Comparison of ENCODE assay signal across 18 mouse cellular contexts in the genomic region with DNA sequence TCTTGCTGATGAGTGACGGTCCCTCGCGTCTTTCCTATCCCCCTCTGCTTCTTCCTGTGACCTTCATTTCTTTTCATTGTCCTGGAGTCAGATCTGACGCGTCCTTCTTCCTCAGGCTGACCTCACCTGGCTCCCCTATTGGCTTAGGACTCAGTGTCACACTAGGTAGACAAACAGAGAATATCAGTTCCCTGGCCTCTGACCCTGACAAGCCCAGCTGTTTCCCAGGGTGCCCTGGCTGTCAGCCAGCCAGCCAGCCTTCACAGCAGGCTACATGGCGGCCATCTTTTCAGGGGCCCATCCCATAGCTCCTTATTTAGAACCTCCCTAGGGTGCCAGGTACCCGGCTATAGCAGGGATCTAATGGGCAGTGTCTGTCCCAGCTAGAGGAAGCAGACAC.
DNase-seq lines count a peak whose midpoint lies in the region; ATAC-seq and TF ChIP-seq lines count a peak whose summit lies in the region.
"Had no signal": no experiment of that assay in that cellular context is flagged by ENCODE, and none has a peak within 500 bp of the region (broad histone marks: within the 10 kb centered on the region; RNA-seq: fewer than 3 reads in every experiment).

No protein-coding gene starts in this region.

- no peak overlapping the region for H3K4me3 ChIP-seq in heart, embryonic 11.5 days (ENCODE audit: low read depth, low read length)
- H3K4me3 ChIP-seq in heart, postnatal 0 days (ENCODE audit: low read depth, low read length), result no peak overlapping the region
- no peak overlapping the region for H3K4me3 ChIP-seq in liver, postnatal 0 days (ENCODE audit: low read depth, low read length)
- H3K4me3 ChIP-seq: embryonic facial prominence, embryonic 10.5 days; forebrain, embryonic 13.5 days; limb, embryonic 15.5 days; stomach, embryonic 15.5 days had no signal

- H3K4me1 ChIP-seq in heart, embryonic 11.5 days (ENCODE audit: control insufficient read depth, insufficient read depth, low read length), result peaks cover 52% of the 10 kb centered on the region
- peaks cover 44% of the 10 kb centered on the region for H3K4me1 ChIP-seq in heart, postnatal 0 days (ENCODE audit: control insufficient read depth, insufficient read depth)
- peaks cover 21% of the 10 kb centered on the region for H3K4me1 ChIP-seq in liver, postnatal 0 days (ENCODE audit: insufficient read depth)

- intact Hi-C loops in heart, postnatal 25 days (cut with DNase I), result no loop called here

- no peak for TF ChIP-seq EP300 in heart, postnatal 0 days (IDR thresholded peaks at IDR 0.05; ENCODE audit: low read depth)
- TF ChIP-seq EP300 in liver, postnatal 0 days (IDR thresholded peaks at IDR 0.05; ENCODE audit: low read depth), result no peak

- DNase-seq in heart, postnatal 25 days (ENCODE audit: low spot score), result no peak
- peak; percentile 52 for DNase-seq in kidney, postnatal 10 days
- DNase-seq in kidney, postnatal 36 days, result no peak
- no peak for DNase-seq in heart, postnatal 0 days (ENCODE audit: low spot score)
- DNase-seq in liver, postnatal 0 days, result peak; percentile 48
- no peak for DNase-seq in testis, postnatal 10 days (ENCODE audit: low spot score)
- DNase-seq: cerebellum, adult 9-10 months had no signal

- no peaks in the 10 kb centered on the region for H3K36me3 ChIP-seq in heart, embryonic 11.5 days (ENCODE audit: control insufficient read depth, insufficient read depth, low read length)
- no peaks in the 10 kb centered on the region for H3K36me3 ChIP-seq in heart, postnatal 0 days (replicated peaks; ENCODE audit: control insufficient read depth, insufficient read depth, low read length)
- no peaks in the 10 kb centered on the region for H3K36me3 ChIP-seq in liver, postnatal 0 days (replicated peaks; ENCODE audit: insufficient read depth, low read length)
- H3K36me3 ChIP-seq: embryonic facial prominence, embryonic 10.5 days; limb, embryonic 15.5 days; stomach, embryonic 15.5 days had no signal

- ATAC-seq in heart, embryonic 11.5 days (replicated peaks; ENCODE audit: insufficient number of reproducible peaks, low FRiP score, low TSS enrichment), result no peak
- no peak for ATAC-seq in heart, postnatal 0 days (ENCODE audit: insufficient read depth, low read depth)
- ATAC-seq in liver, postnatal 0 days, result peak; percentile 65
- ATAC-seq: forebrain, embryonic 13.5 days; hindbrain, embryonic 16.5 days; intestine, postnatal 0 days; lung, postnatal 0 days; Patski had no signal

- 0 out of 2 replicates have a peak overlapping the region, but pooled peaks have one; percentile 29 for H3K27ac ChIP-seq in heart, embryonic 11.5 days (ENCODE audit: low read depth, low read length)
- H3K27ac ChIP-seq in heart, postnatal 0 days (ENCODE audit: low read depth), result peak overlapping the region; percentile 43
- no peak overlapping the region for H3K27ac ChIP-seq in liver, postnatal 0 days (ENCODE audit: low read depth)
- H3K27ac ChIP-seq: embryonic facial prominence, embryonic 10.5 days; forebrain, embryonic 13.5 days; kidney, postnatal 0 days; limb, embryonic 15.5 days; stomach, embryonic 15.5 days had no signal

- H3K9me3 ChIP-seq in heart, embryonic 11.5 days (replicated peaks; ENCODE audit: control insufficient read depth, low read length), result no peaks in the 10 kb centered on the region
- no peaks in the 10 kb centered on the region for H3K9me3 ChIP-seq in heart, postnatal 0 days (replicated peaks; ENCODE audit: control insufficient read depth, low read length)
- H3K9me3 ChIP-seq in liver, postnatal 0 days (ENCODE audit: low read length), result no peaks in the 10 kb centered on the region
- H3K9me3 ChIP-seq: embryonic facial prominence, embryonic 10.5 days; forebrain, embryonic 13.5 days; limb, embryonic 15.5 days; stomach, embryonic 15.5 days had no signal

- no peak overlapping the region for H3K9ac ChIP-seq in heart, embryonic 11.5 days (ENCODE audit: low read depth, low read length)
- no peak overlapping the region for H3K9ac ChIP-seq in heart, postnatal 0 days (replicated peaks; ENCODE audit: low read depth, low read length)
- no peak overlapping the region for H3K9ac ChIP-seq in liver, postnatal 0 days (replicated peaks)
- H3K9ac ChIP-seq: forebrain, embryonic 13.5 days; limb, embryonic 15.5 days; stomach, embryonic 15.5 days had no signal

- no peak for TF ChIP-seq CTCF in heart, postnatal 0 days (IDR thresholded peaks at IDR 0.05; ENCODE audit: low read depth)
- no peak for TF ChIP-seq CTCF in liver, postnatal 0 days (IDR thresholded peaks at IDR 0.05; ENCODE audit: low read depth)

- no peaks in the 10 kb centered on the region for H3K27me3 ChIP-seq in heart, embryonic 11.5 days (ENCODE audit: control insufficient read depth, insufficient read depth, low read length)
- H3K27me3 ChIP-seq in heart, postnatal 0 days (ENCODE audit: control insufficient read depth, insufficient read depth, low read length), result no peaks in the 10 kb centered on the region
- no peaks in the 10 kb centered on the region for H3K27me3 ChIP-seq in liver, postnatal 0 days (ENCODE audit: insufficient read depth, low read length)
- H3K27me3 ChIP-seq: forebrain, embryonic 13.5 days; limb, embryonic 15.5 days; Patski; stomach, embryonic 15.5 days had no signal

- no peak overlapping the region for H3K4me2 ChIP-seq in heart, embryonic 11.5 days
- no peak overlapping the region for H3K4me2 ChIP-seq in heart, postnatal 0 days (ENCODE audit: low read depth, low read length)
- no peak overlapping the region for H3K4me2 ChIP-seq in liver, postnatal 0 days (ENCODE audit: low read depth, low read length)
- H3K4me2 ChIP-seq: forebrain, embryonic 13.5 days; limb, embryonic 15.5 days; midbrain, embryonic 11.5 days; stomach, embryonic 15.5 days had no signal

- whole genome bisulfite sequencing in heart, embryonic 11.5 days (ENCODE audit: insufficient replicate concordance), result 61% methylated on average over 7 of the region's 7 CpGs
- WGBS in heart, postnatal 0 days, result 62% methylated on average over 7 of the region's 7 CpGs
- 62% methylated on average over 7 of the region's 7 CpGs for WGBS in liver, postnatal 0 days (ENCODE audit: insufficient replicate concordance)

Comparison
In these comparisons a context has a peak if more than half of its experiments do, and no peak if none do; other contexts are left out.
1. DNase-seq: peak in kidney, postnatal 10 days (single experiment) and liver, postnatal 0 days (single experiment); none in heart, postnatal 25 days (single experiment), kidney, postnatal 36 days (0 of 2), heart, postnatal 0 days (single experiment) and testis, postnatal 10 days (single experiment).